17 mouse cellular contexts compared by ENCODE assay signal in genomic region chr15:101086451-101086850, GRCm38 (mm10). TPM values are rescaled to one million over a fixed set of nuclear protein-coding genes. Genes with fewer than 3 reads are reported as not detected.
"Had no signal": no experiment of that assay in that cellular context is flagged by ENCODE, and none has a peak within 500 bp of the region (broad histone marks: within the 10 kb centered on the region; RNA-seq: fewer than 3 reads in every experiment).

No protein-coding gene starts in this region.

- H3K9ac ChIP-seq: kidney, embryonic 15.5 days; limb, embryonic 13.5 days; liver, embryonic 14.5 days; midbrain, embryonic 15.5 days; stomach, embryonic 15.5 days had no signal

- H3K9me3 ChIP-seq: kidney, embryonic 15.5 days; limb, embryonic 13.5 days; midbrain, embryonic 15.5 days; stomach, embryonic 15.5 days had no signal

- H3K36me3 ChIP-seq: kidney, embryonic 15.5 days; limb, embryonic 13.5 days; midbrain, embryonic 15.5 days; stomach, embryonic 15.5 days had no signal

- H3K27ac ChIP-seq: kidney, embryonic 15.5 days; left cerebral cortex, adult 2 months; limb, embryonic 13.5 days; liver, embryonic 14.5 days; midbrain, embryonic 15.5 days; stomach, embryonic 15.5 days had no signal

- DNase-seq: right cerebral cortex, postnatal 14 days; thymus, postnatal 36 days had no signal

- H3K4me3 ChIP-seq: kidney, embryonic 15.5 days; left cerebral cortex, adult 2 months; limb, embryonic 13.5 days; midbrain, embryonic 15.5 days; stomach, embryonic 15.5 days had no signal

- H3K27me3 ChIP-seq: limb, embryonic 13.5 days; midbrain, embryonic 15.5 days; stomach, embryonic 15.5 days had no signal

- ATAC-seq: midbrain, embryonic 15.5 days had no signal

- H3K4me2 ChIP-seq: kidney, embryonic 15.5 days; limb, embryonic 13.5 days; midbrain, embryonic 15.5 days; stomach, embryonic 15.5 days had no signal

RNA-seq across cellular contexts. Expression of gene Fignl2, which starts 8.1 kb away (rescaled TPM):
- total RNA-seq: megakaryocyte-erythroid progenitor cell, adult 5-6 weeks had no signal

RNA-seq across cellular contexts. Expression of gene Ankrd33, which starts 29.1 kb away (rescaled TPM):
- total RNA-seq: layer of hippocampus, postnatal 25 days; left cerebral cortex, adult 2 months; left cerebral cortex, postnatal 25 days; megakaryocyte-erythroid progenitor cell, adult 5-6 weeks had no signal
- polyA plus RNA-seq: kidney, embryonic 15.5 days; large intestine, adult 2 months; limb, embryonic 13.5 days; liver, embryonic 14.5 days; lung, embryonic 16.5 days; midbrain, embryonic 15.5 days; neural tube, embryonic 14.5 days; spleen, adult 2 months; stomach, embryonic 15.5 days; testis, adult 2 months; thymus, postnatal 0 days had no signal

RNA-seq across cellular contexts. Expression of gene Gm47841, which starts 39.3 kb away (rescaled TPM):
- total RNA-seq: layer of hippocampus, postnatal 25 days; left cerebral cortex, adult 2 months; left cerebral cortex, postnatal 25 days; megakaryocyte-erythroid progenitor cell, adult 5-6 weeks had no signal
- polyA plus RNA-seq: kidney, embryonic 15.5 days; large intestine, adult 2 months; limb, embryonic 13.5 days; liver, embryonic 14.5 days; lung, embryonic 16.5 days; midbrain, embryonic 15.5 days; neural tube, embryonic 14.5 days; spleen, adult 2 months; stomach, embryonic 15.5 days; thymus, postnatal 0 days had no signal
